Mouse (Mus musculus): ENCODE measurements around the gene Inpp5d. TPM values are rescaled to one million over a fixed set of nuclear protein-coding genes. Genes with fewer than 3 reads are reported as not detected.

Gene Inpp5d
- polyA plus RNA-seq, 1 experiment from 2014 or later, result 3.9 TPM

DNA sequence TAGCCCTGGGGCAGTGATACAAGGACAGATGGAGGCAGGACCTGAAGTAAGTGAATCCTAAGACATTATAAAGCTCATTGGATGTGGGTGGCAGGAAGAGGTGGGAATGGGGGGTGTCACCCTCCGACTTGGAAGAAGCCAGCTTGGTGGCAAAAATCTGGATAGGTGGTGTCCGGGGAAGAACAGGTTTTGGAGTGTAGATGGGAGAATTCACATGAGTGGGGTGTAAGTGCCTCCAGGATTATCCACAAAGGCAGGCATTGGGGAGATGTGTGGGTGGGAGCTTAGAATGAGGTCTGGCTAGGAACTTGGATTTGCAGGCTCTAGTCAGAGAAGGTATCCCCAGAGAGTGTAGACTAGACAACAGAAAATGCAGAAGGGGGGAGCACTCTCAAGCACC lies 14.8 kb upstream of the Inpp5d start:
- Histone ChIP-seq H3K27me3 (ENCODE audit: low read depth, poor library complexity, severe bottlenecking) (no peaks in the 10 kb centered on the region), H3K36me3 (no peaks in the 10 kb centered on the region), H3K4me3 (no peak overlapping the region), H3K9me3 (replicated peaks) (no peaks in the 10 kb centered on the region), H3K4me1 (no peaks in the 10 kb centered on the region), H3K27ac (no peak overlapping the region)
- DNase-seq (ENCODE audit: low spot score), result no peak
- WGBS, result 88% methylated on average over 2 of the region's 2 CpGs

DNA sequence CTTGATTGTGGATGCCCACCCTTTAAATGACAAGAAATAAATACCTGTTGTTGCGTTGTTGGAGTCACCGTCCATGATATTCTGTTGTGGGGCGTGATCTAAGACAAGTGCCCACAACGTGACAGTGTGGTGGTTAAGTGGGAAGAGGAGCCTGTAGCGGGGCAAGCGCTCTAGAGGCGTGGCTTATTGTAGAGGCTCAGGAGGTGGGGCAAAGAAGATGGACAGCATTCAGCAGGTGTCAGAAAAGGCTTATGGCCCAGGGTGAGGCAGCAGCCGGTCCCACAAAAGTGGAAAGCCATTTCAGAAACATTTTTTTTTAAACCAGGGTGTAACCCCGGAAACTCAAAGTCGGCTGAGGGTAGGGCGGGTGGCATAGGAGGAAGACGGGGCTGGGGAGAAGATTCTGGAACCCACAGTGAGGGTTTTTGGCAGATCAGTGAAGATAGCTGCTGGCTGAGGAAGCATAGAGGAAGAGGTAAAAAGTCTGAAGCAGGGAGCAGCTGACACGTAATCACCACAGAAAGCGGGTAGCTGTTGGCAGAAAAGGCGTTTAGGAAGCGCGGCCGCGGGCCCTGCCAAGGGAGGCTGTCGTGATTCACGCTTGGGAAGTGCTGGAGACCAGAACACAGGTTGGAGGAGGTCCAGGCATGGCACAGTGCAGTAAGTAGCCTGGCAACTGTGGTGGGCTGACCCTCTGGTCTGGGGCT lies 12.6 kb upstream of the Inpp5d start:
- Histone ChIP-seq H3K9me3 (replicated peaks) (no peaks in the 10 kb centered on the region), H3K36me3 (no peaks in the 10 kb centered on the region), H3K27me3 (ENCODE audit: low read depth, poor library complexity, severe bottlenecking) (no peaks in the 10 kb centered on the region), H3K27ac (no peak overlapping the region), H3K4me1 (no peaks in the 10 kb centered on the region), H3K4me3 (no peak overlapping the region)
- DNase-seq (ENCODE audit: low spot score), result no peak
- WGBS, result 75% methylated on average over 21 of the region's 21 CpGs

DNA sequence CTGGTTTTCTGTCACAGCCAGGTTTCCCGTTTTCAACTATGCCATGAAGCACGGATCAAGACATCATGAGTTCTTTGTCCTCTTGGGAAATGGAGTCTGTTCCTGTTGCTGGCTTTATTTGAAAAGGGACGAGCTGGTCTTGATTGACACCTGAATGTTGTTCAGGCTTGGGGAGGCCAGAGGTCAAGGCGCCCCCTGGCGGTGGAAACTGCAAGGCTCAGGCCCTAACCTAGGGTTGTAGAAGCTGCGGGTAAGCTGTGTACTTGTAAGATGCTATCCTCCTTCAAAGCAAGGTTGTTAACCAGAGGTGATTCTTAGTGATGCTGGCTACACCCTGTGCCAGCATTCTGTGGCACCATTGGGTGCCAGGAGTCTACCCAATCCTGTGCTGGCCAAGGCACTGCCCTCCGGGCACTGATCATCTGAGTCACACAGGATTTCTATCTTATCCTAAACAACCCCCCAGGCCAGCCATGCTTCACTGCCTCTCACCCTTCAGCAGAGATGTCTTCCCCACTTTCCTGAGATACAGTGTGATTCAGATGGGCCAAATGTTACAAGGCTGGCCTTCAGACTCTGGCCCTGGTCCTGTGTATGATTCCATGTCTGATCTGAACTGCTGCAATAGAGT lies 11.6 kb upstream of the Inpp5d start:
- Histone ChIP-seq H3K27ac (no peak overlapping the region), H3K9me3 (replicated peaks) (no peaks in the 10 kb centered on the region), H3K4me3 (no peak overlapping the region), H3K36me3 (no peaks in the 10 kb centered on the region), H3K27me3 (ENCODE audit: low read depth, poor library complexity, severe bottlenecking) (no peaks in the 10 kb centered on the region), H3K4me1 (no peaks in the 10 kb centered on the region)
- peak; percentile 74 for DNase-seq (ENCODE audit: low spot score)
- WGBS, result 35% methylated on average over 7 of the region's 7 CpGs

DNA sequence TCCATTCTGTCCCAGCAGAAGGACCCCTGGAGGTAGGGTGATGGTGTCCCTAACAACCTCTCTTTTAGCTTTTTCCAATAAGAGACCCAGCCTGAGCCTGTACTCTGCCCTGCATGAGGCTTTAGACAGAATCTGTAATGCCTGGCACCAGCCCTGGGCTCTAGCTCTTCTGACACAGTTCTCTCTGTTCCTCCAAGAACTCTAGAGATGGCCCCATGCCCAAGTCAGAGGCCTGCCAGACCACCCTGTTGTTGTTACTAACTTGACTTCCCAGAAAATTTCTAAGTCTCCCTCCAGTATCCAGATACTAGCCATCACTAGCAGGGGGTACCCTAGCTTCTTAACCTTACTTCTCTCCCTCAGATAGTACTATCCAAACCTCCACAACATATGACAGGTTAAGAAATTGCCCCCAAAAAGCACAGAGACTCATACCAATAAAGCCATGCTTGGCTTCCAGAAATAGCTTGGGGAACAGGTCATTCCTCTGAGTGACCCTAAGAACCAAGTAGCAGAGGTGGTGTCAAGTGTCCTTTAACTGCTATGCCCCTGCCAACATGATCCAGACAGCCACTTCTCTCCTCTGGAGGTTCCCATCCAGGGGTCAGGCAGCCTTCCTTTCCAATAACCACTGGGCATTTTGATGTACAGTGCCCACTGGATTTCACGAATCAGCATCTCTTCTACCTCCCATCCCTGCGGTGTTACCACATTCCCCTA lies 5.4 kb upstream of the Inpp5d start:
- Histone ChIP-seq H3K27me3 (ENCODE audit: low read depth, poor library complexity, severe bottlenecking) (no peaks in the 10 kb centered on the region), H3K4me3 (no peak overlapping the region), H3K36me3 (no peaks in the 10 kb centered on the region), H3K27ac (no peak overlapping the region), H3K4me1 (no peaks in the 10 kb centered on the region), H3K9me3 (replicated peaks) (no peaks in the 10 kb centered on the region)
- no peak for DNase-seq (ENCODE audit: low spot score)
- 88% methylated on average over 2 of the region's 2 CpGs for WGBS

DNA sequence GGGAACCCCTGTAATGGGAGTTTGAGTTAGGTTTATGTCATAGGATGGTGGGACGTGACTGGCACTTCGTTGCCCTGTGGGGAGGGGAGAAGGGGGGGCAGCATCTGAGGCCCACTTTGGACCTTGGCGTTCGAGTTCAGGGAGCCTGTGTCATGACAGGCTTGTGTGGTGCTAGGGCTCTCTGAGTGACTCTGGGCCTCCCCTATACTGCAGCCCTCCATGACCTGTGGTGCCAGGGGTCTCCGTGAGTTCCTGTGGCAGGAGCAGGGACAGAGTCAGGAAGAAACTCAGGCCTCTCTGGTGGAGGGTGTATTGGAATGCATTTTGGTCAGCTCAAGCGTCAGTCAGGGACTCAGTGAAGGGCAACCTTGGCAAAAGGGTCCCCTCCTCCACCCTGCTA lies 581 bp downstream of the Inpp5d start:
- no peaks in the 10 kb centered on the region for H3K27me3 ChIP-seq (ENCODE audit: low read depth, poor library complexity, severe bottlenecking)
- peaks cover 10% of the 10 kb centered on the region for H3K4me1 ChIP-seq
- peak overlapping the region; percentile 68 for H3K27ac ChIP-seq
- H3K4me3 ChIP-seq, result peak overlapping the region; percentile 16
- no peak for DNase-seq (ENCODE audit: low spot score)
- H3K36me3 ChIP-seq, result no peaks in the 10 kb centered on the region
- no peaks in the 10 kb centered on the region for H3K9me3 ChIP-seq (replicated peaks)
- 82% methylated on average over 6 of the region's 6 CpGs for WGBS

DNA sequence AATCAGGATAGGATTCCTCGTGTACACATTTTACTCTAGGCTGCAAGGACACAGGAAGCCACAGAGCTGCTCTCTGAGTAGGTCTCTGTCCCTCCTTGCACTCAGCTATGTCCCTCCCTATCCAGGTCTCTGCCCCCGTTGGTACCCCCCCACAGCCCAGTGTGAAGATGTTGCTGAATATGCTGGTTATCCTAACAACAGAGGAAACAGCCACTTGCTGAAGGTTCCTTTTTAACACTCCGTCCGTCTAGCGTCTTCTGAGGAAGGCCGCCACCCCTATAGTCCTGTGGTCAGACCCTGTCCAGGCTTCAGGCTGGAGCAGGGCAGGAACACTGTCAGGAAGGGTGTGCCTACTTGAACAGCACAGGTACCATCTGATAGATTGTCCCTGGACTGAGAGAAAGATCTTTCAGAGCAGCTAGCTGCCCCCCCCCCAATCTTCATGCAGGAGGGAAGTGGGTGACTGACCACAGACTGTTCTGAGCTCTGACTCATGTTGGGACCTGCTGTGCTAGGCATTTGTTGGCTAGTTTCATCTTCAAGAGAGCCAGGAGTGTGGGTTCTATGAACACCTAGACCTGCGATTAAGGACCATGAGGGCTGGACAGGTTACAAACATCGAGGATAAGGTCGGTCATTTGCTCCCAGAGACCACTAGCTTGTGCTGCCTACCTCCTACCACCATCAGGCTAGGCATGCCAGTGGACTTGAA lies 1.2 kb downstream of the Inpp5d start:
- no peaks in the 10 kb centered on the region for H3K36me3 ChIP-seq
- no peaks in the 10 kb centered on the region for H3K9me3 ChIP-seq (replicated peaks)
- no peak overlapping the region for H3K27ac ChIP-seq
- 88% methylated on average over 9 of the region's 9 CpGs for WGBS
- no peak for DNase-seq (ENCODE audit: low spot score)
- peak overlapping the region; percentile 16; the same call in 1 of the 2 replicates for H3K4me3 ChIP-seq
- no peaks in the 10 kb centered on the region for H3K27me3 ChIP-seq (ENCODE audit: low read depth, poor library complexity, severe bottlenecking)
- H3K4me1 ChIP-seq, result peaks cover 10% of the 10 kb centered on the region

DNA sequence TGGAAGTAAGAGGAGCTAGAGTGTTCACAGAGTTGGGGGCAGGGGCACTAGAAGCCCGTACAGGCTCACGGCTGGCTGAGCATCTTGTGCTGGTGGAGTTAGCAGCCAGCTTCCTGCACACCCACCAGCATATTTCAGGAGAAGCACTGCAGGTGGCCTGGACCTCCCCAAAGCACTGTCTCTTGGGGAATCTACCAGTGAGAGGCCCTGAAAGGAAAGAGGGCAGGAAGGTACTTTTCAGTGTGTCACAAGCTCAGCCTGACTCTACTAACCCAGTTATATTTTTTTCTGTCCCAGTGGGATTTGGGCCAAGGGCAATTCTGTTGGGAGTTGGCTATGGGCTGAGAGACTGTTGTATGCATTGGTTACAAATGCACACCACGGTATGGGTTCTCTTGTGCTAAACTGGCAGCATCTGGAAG lies 1.8 kb downstream of the Inpp5d start:
- no peaks in the 10 kb centered on the region for H3K27me3 ChIP-seq (ENCODE audit: low read depth, poor library complexity, severe bottlenecking)
- H3K4me3 ChIP-seq, result no peak overlapping the region
- no peaks in the 10 kb centered on the region for H3K9me3 ChIP-seq (replicated peaks)
- 81% methylated on average over 3 of the region's 3 CpGs for WGBS
- no peak for DNase-seq (ENCODE audit: low spot score)
- H3K27ac ChIP-seq, result no peak overlapping the region
- no peaks in the 10 kb centered on the region for H3K36me3 ChIP-seq
- peaks cover 10% of the 10 kb centered on the region for H3K4me1 ChIP-seq

DNA sequence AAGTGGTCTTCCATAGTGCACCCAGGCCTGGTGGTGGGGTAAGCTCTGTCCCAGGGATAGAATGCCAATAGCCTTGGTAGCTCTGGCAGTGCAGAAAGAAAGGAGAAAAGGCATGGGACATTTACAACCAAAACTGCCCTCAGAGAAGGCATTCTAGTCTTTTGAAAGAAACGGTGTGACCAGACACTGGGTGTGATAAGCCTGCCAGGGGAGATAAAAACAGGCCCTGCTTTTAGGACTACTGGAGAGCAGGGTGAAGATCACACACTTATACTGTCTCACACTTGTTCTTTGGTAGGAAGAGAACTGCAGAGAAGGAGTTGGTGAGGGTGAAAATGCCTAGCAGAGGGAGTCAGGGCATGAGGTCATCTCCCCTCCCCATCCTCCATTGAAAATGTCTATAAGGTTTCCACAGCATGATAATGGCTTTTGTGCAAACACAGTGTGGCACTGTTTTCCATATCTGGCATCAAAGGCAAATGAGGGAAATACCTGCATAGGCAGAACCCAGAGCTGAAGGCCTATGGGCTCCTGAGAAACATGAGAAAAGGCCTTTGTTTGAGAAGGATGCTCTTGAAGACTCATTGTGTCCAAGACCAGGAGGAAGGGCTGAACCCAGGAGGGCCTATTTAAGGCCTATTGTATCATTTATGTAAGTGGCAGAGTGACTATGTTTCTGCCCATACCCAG lies 4.0 kb downstream of the Inpp5d start:
- no peak overlapping the region for H3K27ac ChIP-seq
- WGBS, result 82% methylated on average over 1 of the region's 1 CpGs
- no peaks in the 10 kb centered on the region for H3K9me3 ChIP-seq (replicated peaks)
- no peak for DNase-seq (ENCODE audit: low spot score)
- peaks cover 10% of the 10 kb centered on the region for H3K4me1 ChIP-seq
- H3K36me3 ChIP-seq, result no peaks in the 10 kb centered on the region
- no peak overlapping the region for H3K4me3 ChIP-seq
- no peaks in the 10 kb centered on the region for H3K27me3 ChIP-seq (ENCODE audit: low read depth, poor library complexity, severe bottlenecking)

DNA sequence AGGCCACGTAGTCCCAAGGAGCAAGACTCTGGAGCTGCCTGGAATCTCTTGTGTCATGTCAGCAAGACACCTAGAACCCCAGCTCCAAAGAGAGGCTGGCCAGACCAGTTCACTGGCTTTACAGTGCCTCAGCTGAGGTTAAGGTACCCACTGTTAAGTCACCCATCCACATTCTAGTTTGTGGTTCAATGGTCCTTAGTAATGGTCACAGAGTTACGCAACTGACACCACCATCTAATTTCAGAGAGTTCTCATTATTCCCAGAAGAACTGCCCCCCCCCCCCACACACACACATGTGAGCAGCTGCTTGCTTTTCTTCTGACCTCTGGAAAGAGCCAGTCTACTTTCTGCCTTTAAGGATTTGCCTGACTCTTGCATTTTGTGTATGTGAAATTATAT lies 4.7 kb downstream of the Inpp5d start:
- no peak for DNase-seq (ENCODE audit: low spot score)
- Histone ChIP-seq H3K27me3 (ENCODE audit: low read depth, poor library complexity, severe bottlenecking) (no peaks in the 10 kb centered on the region), H3K4me1 (peaks cover 10% of the 10 kb centered on the region), H3K9me3 (replicated peaks) (no peaks in the 10 kb centered on the region), H3K4me3 (no peak overlapping the region), H3K27ac (no peak overlapping the region), H3K36me3 (no peaks in the 10 kb centered on the region)
- 86% methylated on average over 2 of the region's 2 CpGs for WGBS

DNA sequence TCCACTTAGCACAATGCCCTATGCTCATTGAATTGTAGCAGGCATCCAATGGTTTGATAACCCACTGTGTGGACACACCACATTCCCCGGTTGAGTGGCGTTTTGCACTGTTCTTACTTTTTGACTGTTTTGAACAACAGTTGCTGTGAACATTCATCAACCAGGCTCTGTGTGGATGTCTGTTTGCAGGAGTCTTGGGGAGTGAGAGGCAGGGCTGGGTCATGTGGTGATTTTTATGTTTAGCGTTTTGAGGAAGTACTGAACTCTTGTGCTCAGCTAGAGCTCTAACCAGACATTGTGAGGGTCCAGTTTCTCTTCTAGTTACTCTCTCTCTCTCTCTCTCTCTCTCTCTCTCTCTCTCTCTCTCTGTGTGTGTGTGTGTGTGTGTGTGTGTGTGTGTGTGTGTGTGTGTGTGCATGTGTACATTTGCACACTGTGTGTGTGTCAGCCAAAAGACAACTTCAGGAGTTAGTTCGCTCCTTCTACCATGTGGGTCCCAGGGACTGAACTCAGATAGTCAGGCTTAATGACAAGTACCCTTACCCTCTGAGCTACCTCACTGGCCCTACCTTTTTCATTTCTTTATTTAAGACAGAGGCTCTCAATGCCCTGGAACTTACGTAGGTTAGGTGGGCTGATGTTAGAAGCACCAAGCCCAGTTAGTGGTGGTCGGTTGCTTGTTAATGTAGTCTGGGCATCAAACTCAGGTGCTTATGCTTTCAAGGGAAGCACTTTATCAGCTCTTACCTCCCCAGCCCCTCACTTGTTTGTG lies 5.3 kb downstream of the Inpp5d start:
- WGBS, result 91% methylated on average over 6 of the region's 6 CpGs
- no peak overlapping the region for H3K27ac ChIP-seq
- no peak overlapping the region for H3K4me3 ChIP-seq

DNA sequence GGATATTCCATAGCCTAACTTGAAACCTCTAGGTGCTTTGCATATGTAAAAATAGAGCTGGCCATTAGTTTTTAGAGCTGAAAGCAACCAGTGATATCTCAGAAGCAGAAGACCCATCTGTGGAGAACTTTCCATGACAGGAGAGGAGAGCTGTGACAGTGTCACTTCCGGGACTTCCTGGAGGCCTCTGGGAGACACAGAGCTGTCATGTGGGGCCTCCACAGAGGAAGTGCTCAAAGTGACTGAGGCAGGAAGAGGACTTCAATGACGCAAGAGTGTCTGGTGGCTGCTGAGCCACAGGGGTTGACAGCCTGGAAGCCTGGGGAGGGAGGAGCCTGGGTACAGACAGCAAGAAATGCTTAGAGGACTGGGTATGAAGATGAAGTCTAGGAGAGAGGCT lies 6.2 kb downstream of the Inpp5d start:
- no peak for DNase-seq (ENCODE audit: low spot score)
- Histone ChIP-seq H3K4me1 (no peaks in the 10 kb centered on the region), H3K4me3 (no peak overlapping the region), H3K36me3 (no peaks in the 10 kb centered on the region), H3K9me3 (replicated peaks) (no peaks in the 10 kb centered on the region), H3K27ac (no peak overlapping the region), H3K27me3 (ENCODE audit: low read depth, poor library complexity, severe bottlenecking) (no peaks in the 10 kb centered on the region)
- WGBS, result 52% methylated on average over 2 of the region's 2 CpGs

More for the DNA sequence above, 5.3 kb downstream of the Inpp5d start:
- Histone ChIP-seq H3K4me1 (peaks cover 4% of the 10 kb centered on the region), H3K27me3 (ENCODE audit: low read depth, poor library complexity, severe bottlenecking) (no peaks in the 10 kb centered on the region), H3K9me3 (replicated peaks) (no peaks in the 10 kb centered on the region), H3K36me3 (no peaks in the 10 kb centered on the region)
- no peak for DNase-seq (ENCODE audit: low spot score)

DNA sequence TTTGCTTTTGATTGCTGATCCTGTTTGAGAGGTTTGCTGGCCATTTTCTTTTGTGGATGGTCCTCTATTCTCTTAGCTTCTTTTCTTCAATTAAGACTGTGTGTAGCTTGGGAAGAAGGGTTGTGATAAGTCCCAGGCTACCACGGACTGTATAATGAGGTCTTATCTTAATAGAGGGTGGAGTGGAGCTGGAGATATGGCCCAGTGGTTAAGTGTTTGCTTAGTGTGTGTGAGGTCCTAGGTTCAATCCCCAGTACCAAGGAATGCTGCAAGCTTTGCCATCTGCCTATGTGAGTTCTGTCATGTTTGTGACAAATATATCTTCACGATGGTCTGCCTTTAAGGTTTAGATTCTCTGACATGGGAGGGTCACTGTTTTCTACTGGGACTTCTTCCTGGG lies 8.0 kb downstream of the Inpp5d start:
- no peak for DNase-seq (ENCODE audit: low spot score)
- 66% methylated on average over 2 of the region's 2 CpGs for WGBS
- no peaks in the 10 kb centered on the region for H3K27me3 ChIP-seq (ENCODE audit: low read depth, poor library complexity, severe bottlenecking)

More for the DNA sequence above, 8.0 kb downstream of the Inpp5d start:
- no peaks in the 10 kb centered on the region for H3K36me3 ChIP-seq
- H3K27ac ChIP-seq, result no peak overlapping the region
- H3K4me3 ChIP-seq, result no peak overlapping the region
- no peaks in the 10 kb centered on the region for H3K9me3 ChIP-seq (replicated peaks)
- H3K4me1 ChIP-seq, result no peaks in the 10 kb centered on the region
